Mouse (Mus musculus): ENCODE measurements around the gene Rps8.
"Not testable (repeated sequence)": the region's sequence is repeated elsewhere in the genome, so short reads cannot be mapped to it uniquely, and the experiment has no call there.

Rps8 gene

DNA sequence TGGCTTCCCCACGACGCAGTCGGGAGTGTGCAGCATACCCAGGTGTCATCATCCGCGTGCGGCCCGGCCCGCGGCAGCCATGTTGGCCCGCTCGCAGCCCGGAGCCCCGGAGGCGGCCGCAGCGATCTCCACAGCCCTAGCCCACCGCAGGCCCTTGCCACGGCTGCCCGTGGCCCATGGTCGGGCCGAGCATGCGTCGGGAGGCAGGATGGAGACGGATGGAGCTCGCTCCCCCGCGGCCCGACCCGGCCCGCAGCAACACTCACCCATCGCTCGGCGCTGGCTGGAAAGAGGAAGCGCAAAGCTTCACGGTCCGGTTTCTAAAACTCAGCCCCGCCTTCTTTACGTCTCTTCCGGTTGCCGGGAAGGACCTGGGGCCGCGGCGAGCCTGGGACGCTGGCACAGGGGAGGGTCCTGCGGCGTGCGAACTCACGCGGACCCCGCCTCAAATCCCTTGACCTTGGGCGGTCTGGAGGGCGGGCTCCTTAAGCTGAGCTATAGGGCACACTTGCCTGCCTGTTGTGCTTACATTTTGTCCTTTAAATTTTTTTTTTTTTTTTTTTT, at the start of gene Rps8:
TSS of gene Rps8 (minus strand) at position 452 of the 564 bp plus-strand sequence.
- peak; percentile 33 for DNase-seq (ENCODE audit: low spot score)

DNA sequence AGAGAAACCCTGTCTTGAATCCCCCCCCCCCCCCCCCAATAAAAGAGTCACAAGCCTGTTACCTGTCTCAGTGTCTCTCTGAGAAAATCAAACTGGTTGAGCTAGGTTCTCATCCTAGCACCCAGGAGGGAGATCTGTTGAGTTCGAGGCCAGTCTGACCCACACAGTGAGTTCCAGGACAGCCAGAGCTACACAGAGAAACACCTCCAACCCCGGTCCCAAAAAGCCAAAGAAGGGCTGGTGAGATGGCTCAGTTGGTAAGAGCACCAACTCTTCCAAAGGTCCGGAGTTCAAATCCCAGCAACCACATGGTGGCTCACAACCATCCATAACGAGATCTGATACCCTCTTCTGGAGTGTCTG, 46.9 kb upstream of the Rps8 start:
- no peak for DNase-seq (ENCODE audit: low spot score)

DNA sequence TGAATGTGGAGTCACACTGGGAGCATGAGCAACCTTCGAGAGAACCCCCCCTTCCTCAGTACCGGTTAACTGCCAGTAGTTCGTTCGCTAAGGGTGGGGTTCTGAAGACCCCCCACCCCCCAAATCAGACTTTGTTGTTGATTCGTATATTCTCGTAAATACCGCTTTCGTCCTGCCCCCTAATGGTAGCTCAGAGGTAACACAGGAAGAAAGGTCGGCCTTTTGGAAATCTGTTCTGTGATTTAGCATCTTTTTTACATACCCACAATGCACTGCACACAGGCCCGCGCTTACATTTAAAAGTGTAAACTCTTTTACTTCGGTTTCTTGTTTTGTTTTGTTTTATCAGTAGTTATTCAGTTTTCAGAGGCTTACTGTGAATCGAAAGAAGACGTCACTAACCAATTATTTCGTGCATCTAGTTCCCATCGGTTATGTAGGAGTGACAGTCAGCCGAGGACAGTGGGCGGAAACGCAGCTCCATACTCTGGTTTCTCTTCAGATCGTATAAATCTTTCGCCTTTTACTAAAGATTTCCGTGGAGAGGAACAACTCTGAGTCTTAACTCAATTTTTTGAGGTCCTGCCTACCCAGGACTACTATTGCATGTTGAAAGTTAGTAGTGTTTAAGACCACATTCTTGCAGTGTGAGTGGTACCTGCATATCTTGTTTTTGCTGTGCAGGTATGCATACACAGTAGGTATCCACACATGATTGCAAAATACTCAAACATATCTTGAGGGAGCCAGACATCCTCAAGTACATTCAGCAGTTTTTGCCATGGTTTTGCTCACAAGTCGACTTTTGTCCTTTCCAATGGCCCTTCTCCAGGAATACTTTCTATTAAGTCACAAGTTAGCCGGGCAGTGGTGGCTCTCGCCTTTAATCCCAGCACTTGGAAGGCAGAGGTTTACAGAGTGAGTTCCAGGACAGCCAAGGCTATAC, 46.3 kb upstream of the Rps8 start:
- DNase-seq (ENCODE audit: low spot score), result no peak

DNA sequence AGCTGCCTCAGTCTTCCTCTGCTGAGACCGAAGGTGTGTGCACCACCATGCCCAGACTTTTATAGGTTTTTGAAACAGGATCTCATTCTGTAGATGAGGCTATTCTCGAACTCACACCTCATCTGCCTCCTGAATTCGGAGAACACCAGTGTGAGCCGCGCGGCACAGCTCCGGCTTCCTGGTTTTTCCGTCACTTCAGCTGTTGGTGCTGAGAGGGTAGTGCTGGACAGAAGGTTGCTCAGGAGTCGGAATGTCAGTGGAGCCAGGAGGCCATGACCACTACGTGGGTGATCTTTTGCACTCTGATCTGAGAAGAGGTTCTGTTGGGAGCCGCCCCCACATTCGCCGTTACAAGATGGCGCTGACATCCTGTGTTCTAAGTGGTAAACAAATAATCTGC, 35.8 kb upstream of the Rps8 start:
- DNase-seq (ENCODE audit: low spot score), result no peak

DNA sequence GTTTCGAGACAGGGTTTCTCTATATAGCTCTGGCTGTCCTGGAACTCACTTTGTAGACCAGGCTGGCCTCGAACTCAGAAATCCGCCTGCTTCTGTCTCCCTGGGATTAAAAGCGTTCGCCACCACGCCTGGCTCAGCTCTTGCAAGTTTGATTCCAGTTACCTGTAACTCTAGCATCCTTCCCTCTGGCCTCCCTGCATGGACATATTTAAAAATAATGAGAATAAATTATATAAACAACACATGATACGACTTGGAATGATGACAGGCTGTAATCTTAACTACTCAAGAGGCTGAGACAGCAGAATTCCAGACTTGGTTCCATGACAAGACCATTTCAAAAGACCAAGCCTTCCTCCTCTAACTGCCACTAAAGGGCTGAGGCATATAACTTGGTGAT, 34.6 kb upstream of the Rps8 start:
- no peak for DNase-seq (ENCODE audit: low spot score)

DNA sequence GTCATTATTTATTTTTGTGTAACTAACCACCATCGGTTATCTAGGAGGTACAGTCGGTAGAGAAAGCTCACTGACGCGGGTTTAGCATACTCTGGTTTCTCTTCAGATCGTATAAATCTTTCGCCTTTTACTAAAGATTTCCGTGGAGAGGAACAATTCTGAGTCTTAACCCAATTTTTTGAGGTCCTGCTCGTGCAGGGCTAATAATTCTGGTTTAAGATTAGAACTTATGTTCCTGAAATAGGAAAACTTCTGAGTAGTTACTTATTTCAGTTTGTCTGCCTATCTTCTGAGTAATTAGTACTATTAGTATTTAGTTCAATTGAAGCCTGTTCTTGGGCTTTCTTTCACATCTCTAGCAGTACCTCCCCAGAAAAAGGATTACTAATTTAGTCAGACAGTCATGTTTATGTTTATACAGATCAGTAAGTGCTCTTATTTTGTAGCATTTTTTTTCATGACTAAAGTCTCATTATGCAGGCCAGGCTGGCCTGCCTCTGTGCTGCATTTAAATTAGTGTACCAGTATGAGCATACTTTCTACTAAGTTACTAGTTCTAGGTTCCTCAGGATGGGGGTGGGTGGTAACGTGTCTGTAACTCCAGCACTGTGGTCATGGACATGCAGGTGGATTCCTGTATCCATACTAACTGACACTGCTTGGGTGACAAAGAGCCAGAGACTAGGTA, 34.0 kb upstream of the Rps8 start:
- DNase-seq (ENCODE audit: low spot score), result no peak

DNA sequence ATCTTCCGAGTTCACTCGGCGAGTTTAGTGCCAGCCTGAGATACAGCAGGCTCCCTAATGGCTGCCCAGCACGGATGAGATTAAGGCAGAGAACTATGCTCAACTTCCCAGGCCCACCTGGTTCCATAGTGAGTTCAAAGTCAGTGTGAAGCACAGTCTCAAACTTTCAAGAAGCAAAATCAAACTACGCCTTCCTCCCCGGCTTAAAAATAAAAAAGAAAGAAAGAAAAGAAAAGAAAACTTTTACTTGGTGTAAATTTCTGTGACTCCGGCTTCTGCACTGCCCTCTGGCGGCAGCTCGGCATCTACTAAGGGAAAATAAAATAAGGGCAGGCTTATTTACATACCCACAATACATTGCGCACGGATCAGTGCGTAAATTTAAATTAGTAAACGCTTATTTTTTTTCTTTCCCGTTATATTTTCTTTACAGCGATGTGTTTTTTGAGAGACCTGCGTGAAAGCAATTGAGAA, 33.4 kb upstream of the Rps8 start:
- peak; percentile 51 for DNase-seq (ENCODE audit: low spot score)

DNA sequence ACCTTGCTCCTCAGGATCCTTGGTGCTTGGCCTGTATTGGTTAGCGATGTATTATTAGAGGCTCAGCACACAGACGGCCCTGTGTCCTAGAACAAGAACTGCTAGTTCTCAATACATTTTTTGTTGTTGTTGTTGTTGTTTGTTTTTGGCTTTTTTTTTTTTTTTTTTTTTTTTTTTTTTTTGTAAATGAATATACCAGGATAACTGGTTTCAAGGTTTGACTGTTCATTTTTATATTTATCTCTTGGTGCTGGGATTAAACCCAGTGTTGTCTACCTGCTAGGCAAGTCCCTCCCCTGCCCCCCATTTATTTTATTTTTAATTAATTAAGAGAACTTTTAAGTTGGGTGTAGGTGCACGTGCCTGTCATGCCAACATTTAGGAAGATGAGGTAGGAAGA, 32.9 kb upstream of the Rps8 start:
- DNase-seq (ENCODE audit: low spot score), result no peak

DNA sequence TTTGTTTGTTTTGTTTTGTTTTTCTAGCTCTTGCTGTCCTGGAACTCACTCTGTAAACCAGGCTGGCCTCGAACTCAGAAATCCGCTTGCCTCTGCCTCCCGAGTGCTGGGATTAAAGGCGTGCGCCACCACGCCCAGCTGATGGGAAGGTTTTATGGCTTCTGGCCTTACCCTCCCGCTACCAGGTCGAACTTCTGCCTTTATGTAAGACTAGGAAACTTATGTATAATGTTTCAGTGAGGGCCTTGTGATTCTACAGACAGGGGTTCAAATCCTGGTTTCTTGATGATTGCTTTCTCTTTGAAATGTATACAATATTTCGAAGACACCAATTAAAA, 26.7 kb upstream of the Rps8 start:
- DNase-seq (ENCODE audit: low spot score), result not testable (repeated sequence)

DNA sequence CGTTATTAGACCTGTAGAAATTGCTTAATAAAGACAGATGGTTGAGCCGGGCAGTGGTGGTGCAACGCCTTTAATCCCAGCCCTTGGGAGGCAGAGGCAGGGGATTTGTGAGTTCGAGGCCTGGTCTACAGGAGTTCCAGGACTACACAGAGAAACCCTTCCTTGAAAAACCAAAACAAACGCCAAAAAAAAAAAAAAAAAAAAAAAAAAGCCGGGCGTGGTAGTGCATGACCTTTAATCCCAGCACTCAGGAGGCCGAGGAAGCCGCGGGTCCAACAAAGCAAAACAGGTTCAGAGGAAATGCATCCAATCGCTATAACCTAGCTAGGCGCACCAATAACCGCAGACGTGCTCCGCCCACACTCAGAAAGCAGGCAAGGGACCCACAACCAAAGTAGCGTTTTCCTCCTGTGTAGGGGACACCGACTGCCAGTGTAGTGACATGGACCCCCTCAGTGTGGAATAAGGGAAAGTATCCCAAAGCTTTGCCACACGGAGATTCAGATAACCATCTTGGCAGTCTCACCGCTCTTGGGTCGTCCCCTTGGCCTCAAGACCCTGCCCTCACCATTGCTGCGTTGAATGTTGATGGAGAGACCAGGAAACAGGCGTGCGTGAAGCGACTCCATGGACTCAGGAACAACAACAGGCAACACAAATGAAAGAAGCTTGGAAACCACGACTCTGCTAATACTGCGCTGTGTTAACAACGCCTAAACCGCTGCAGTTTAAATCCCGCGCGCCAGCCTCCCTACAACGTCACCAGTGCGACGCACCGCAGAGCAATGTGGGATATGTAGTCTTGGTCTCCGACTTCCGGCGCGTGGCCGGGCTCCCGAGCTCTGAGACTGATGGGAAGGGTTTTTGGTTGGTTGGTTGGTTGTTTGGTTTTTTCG, 26.1 kb upstream of the Rps8 start, which contains the start of gene Kif2c:
TSS of gene Kif2c (minus strand) at position 777 of the 896 bp plus-strand sequence.
- DNase-seq (ENCODE audit: low spot score), result peak; percentile 76

DNA sequence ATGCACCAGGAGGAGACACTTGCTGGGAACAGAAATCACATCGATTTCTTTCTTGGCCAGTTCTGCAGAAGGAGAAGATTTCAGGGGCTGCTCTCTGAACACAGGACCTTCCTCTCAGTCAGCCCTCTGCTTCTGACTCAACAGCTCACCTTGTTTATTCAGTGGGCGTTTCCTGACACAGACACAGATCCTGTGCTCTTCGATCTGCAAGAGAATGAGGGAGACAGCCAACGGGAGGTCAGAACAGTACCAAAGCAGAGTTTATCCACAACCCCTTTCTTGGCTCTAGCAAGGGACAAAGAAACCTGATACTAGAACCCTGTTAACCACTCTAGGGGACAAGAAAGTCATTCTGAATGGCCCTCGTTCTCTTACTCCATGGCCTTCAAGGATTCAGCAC, 13.9 kb upstream of the Rps8 start:
- no peak for DNase-seq (ENCODE audit: low spot score)

DNA sequence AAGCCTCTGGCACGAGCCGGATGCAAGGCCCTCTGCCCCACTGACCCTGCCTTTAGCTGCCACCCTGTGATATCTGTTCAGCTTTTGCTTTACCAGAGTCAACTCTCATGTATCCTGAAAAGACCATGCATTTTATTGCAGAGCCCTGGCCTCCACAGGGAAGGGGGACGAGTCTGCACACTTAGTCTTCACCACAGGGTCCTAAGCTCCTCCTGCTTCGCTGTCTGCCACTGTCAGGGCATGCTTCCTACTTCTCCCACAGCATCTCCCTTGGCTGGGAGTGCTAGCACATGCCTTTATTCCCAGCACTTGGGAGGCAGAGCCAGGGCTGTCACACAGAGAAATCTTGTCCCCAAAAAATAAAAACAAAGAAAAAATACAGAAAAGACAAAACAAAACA, 5.1 kb upstream of the Rps8 start:
- DNase-seq (ENCODE audit: low spot score), result no peak

DNA sequence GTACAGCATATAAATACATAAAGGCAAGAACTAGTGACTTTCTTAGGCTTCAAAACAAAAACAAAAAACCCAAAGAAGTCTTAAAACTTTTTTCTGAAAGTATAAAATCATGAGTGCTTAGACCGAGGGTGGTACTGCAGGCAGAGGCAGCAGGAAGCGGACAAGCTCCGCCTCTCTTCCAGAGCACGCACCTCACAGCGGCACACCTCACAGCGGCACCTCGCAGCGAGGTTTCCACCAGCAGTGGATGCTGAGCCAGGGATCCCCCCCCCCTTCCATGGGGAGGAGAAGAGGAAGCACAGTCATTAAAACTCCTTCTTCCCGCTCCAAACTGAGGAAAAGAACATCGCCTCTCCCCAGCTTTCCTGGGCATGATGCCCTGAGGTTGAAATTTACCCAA, 3.6 kb upstream of the Rps8 start:
- no peak for DNase-seq (ENCODE audit: low spot score)

DNA sequence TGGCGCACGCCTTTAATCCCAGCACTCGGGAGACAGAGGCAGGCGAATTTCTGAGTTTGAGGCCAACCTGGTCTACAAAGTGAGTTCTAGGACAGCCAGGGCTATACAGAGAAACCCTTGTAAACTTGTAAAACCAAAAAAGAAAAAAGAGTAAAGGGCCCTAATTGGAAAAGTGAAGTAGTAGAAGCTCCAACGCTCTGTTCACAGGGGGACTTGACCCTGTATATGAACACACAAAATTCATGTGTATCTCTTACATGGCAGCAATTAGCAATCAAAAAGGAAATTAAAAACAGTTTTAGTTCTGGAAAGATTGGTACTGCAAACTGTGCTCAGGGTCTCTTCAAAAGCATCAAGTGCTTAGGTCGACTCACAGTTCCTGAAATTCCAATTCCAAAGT, 329 bp upstream of the Rps8 start:
- DNase-seq (ENCODE audit: low spot score), result no peak

DNA sequence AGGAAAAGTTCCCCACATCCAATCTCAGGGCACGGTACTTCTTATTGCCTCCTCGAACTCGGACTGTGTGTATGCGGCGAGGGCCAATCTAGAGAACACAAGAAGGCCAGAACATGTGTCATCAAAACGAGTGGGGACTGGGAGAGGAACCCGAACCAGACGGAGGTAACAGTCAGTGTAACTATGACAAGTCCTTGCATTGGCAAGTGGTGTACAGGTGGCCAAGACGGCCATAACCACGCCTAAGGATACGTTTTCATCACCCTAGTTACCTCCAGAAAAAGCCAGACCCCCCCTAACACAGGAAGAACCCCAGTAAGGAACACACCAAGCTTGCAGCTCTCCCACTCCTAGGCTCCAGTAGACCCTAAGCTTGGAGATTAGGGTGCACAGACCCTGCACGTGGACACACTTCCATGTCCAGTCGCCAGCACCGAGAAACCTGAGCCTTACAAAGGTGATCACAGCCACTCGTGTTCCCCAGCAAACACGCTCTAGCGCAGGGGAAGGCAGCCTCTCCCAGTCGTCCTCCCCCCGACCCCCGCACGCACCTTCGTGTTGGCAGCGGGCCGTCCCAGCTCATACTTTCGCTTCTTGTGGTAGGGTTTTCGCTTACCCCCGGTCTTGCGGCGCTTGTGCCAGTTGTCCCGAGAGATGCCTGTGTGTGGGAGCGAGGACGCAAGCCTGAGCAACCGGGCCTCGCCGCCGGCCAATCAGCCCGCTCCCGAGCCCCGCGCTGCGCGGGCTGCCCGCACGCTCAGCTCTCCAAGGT, 837 bp downstream of the Rps8 start:
- DNase-seq (ENCODE audit: low spot score), result no peak

DNA sequence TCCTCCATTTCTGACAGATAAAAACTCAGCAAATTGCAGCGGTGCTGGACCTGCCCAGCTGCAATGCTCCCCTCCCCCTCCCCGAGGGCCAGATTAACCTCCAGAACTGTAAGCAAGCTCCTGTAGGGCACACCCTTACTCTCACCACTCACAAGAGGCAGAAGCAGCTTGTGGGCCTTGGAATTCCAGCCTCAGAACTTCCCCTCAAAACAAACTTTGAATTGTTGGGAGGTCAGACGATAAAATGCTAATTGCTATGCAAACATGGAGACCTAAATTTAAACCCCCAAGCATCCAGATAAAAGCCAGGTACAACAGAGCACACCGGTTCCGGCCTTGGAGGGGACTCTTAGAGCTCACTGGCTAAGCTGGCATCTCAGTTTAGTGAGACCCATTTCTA, 3.3 kb downstream of the Rps8 start:
- DNase-seq (ENCODE audit: low spot score), result no peak

DNA sequence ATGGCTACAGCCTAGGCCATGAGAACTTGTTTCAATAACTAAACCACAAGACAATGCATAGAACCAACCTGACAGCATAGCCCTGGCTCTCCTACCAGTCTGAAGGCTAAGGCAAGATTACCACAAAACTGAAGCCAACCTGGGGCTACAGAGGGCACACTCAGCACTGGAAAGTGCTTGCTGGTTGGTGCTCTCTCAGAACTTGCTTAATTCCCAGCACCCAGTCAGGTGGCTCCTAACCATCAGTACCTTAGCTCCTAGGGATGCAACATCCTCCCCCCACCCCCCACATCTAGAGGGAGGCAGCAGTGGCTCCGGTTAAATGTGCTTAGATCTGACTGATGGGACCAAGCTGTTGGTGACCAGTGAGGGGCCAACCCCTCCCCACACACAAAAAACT, 4.6 kb downstream of the Rps8 start:
- no peak for DNase-seq (ENCODE audit: low spot score)

DNA sequence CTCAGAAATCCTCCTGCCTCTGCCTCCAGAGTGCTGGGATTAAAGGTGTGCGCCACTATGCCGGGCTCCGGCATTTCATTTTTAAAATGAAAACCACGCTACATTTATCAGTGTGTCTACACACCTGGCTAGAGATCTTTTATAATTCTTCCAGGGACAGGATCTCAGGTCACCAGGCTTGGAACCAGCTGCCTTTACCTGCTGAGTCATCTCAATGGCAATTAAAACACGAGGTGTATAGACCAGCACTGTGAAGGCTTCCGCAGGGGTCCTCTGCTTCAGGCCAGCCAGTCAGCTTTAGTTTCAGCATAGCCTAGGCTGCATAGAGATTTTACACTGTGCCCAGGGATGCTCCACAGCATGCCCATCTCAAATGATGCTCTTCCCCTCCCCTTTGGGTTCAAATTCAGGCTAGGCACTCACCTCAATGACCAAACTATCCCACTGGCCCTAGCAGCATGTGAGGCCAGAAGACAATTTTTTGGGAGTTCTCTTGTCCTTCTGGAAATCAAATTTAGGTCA, 5.8 kb downstream of the Rps8 start:
- DNase-seq (ENCODE audit: low spot score), result no peak

DNA sequence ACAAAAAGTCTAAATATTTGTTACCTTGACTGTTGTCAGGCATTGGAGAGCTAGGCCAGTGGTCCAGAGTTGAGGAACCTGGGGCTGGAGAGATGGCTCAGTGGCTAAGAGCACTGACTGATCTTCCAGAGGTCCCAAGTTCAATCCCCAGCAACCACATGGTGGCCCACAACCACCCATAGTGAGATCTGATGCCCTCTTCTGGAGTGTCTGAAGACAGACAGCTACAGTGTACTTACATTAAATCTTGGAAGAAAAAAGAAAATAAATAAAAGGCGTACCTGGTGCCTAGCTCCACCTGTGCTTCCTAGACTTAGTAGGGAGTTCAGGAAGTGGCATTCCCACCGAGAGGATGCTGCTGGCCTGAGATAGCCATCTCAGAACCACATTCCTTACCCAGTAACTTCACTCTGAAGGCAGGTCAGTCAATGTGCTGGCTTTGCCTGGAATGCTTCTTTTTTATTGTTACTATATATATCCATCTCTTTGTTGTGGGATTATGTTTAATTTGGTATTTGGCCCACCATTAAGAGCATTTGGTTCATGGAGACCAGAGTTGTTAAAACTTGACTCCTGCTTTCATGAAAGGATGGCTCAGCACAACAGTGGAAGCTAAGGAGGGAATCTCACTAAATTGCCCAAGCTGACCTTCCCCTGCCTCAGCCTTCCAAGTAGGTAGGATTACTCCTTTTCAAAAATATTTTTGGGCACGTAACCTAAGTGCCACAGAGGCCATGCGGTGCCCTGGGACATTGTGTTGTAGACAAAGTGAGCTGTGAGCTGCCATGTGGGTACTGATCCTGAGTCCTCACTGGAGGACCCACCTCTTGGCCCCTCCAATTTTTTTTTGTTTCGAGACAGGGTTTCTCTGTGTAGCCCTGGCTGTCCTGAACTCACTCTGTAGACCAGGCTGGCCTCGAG, 6.5 kb downstream of the Rps8 start:
- DNase-seq (ENCODE audit: low spot score), result no peak

DNA sequence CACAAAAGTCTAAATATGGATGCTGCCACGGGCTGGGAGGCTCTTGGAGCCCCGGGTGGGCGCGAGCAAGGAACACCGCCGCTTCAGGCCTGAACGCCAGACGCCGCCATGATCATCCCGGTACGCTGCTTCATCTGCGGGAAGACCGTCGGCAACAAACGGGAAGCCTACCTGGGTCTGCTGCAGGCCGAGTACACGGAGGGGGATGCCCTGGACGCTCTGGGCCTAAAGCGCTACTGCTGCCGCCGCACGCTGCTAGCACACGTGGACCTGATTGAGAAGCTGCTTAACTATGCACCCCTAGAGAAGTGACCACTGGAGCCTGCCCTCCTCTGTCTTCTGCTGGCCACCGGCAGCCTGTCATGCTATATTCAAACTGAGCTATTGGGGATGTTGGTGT, 7.2 kb downstream of the Rps8 start:
- DNase-seq (ENCODE audit: low spot score), result no peak

Measured in urinary bladder, postnatal 10 days (tissue).